Mouse (Mus musculus): ENCODE measurements around the gene Mslnl.
"Not testable (repeated sequence)": the region's sequence is repeated elsewhere in the genome, so short reads cannot be mapped to it uniquely, and the experiment has no call there.

Gene Mslnl

DNA sequence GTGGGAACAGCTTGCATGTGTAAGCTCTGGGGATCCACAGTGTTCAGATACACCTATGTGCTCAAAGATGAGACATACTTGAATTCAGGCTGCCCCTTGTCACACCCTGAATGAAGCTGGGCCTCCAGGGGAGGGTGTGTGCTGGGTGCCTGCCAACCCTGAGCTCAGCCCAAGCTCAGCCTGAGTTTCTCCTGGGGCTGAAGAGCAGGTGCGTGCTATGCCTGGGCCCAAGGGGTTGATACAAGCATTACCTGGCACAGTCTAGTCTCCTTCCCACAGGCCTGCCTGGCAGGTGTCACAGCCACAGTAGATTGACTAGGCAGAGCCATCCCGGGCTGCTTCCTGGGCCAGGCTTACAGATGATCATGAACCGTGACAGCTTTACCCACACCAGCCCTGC lies at the start of gene Mslnl:
Gene Mslnl, plus strand, starts transcription at position 298 of the 400 bp plus-strand sequence.
- no peak for DNase-seq (ENCODE audit: low read depth, low spot score)

DNA sequence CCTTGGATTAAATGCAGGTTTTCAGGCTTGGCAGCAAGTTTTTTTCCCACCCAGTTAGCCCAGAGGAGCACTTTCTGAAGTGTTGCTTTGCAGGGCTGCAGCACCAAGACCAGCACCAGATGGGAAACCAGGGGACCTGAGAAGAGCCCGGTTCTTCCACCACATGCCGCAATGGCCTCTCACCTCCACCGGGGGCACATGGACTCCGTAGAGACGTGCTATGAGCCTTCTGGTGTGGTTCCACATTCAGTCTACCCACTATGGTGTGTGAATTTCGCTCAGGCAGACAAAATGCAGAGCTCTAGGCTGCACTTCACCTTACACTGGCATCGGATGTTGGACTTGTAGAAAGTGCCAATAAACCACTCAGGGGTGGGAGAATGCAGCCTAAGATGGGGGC lies 49.5 kb upstream of the Mslnl start:
- peak; percentile 48 for DNase-seq (ENCODE audit: low read depth, low spot score)

DNA sequence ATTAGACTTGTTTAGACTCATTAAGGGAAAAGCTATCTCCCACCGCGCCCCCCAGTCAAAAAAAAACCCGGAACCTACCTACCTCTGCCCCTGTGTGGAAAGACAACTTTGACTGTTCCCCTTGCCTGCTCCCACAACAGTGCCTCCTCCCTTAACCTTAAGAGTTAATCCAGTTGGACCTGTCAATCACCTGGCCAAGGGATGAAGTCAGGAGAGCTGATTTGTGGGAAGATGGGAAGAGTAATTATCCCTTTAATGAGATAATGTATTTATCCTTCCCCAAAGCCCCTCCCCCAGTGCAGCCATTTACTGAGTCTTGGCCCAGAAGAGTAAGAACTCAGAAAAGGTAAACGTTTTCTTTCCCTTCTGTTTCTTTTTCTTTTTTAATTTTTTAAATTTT lies 46.9 kb upstream of the Mslnl start:
- no peak for DNase-seq (ENCODE audit: low read depth, low spot score)

DNA sequence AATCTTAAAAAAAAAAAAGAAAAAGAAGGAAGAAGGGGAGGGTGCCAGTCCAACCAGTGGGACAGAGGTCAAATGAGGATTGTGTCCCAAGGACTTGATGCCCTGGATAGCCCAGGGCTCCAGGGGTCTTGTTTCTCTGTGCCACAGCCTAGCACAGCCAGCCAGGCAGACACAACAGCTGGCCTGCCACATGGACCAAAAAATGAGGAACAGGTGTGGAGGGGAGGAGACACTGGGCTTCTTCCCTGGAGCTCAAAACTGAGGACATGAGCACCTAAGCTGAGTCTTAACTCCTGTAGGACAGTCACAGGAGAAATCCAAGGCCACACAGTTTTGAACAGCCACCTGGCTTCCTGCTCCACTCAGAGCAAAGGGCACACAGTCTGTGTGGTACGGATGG lies 39.6 kb upstream of the Mslnl start:
- no peak for DNase-seq (ENCODE audit: low read depth, low spot score)

DNA sequence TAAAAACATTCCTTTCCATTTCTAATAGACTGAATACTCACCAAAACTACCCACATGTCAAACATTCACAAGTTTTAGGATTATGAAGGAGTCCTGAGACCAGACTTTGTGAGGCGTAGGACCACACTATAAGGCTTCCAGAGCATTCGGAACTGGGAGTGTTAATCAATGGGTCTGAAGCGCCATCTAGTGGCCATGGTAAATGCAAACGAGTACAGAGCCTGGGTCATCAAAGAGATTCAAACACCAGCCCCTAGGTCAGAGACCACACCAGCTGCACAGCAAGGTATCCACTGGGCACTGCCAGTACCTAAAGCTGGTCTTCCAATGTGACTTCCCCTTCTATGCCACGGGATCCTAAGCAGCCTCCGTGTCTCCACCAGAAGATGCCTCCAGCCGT lies 37.4 kb upstream of the Mslnl start:
- DNase-seq (ENCODE audit: low read depth, low spot score): peak; percentile 88

DNA sequence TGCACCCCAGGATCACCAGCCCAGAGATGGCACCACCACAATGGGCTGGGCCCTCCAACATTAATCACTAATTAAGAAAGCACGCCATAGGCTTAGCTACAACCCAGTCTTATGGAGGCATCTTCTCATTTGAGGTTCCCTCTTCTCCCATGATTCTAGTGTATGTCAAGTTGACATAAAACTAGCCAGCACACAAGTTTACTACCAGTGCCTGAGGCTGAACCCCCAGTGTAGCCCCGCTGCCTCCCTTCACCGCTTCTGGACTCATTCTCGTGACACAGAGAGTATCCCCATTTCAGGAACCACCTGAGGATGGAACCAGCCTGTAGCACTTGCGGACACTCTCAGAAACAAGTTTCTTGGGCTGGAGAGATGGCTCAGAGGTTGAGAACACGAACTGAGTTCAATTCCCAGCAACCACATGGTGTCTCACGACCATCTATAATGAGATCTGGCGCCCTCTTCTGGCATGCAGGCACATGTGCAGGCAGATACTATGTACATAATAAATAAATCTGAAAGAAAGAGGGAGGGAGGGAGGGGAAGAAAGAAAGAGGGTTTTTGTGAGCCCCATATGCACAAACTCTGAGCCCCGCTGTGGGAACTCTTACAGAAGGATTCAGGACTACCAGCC lies 34.9 kb upstream of the Mslnl start:
- no peak for DNase-seq (ENCODE audit: low read depth, low spot score)

DNA sequence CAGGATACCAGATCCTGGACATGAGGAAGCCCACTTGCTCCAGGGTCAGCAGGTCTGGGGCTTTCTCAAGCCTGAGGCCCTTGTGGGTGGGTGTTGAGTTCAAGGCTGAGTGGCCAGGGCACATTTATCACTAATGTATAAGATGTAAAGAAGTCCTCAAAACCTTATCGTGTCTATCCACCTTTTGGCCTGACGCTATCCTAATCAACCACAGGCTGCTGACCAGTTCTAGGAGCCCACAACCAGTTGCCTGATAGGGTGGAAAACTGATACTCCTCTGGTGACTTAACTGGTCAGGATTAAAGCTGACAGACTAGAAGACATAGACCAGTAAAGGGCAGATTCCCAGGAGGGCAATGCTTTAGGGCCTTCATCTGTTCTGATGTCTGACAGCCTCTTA lies 25.8 kb upstream of the Mslnl start:
- DNase-seq (ENCODE audit: low read depth, low spot score): no peak

DNA sequence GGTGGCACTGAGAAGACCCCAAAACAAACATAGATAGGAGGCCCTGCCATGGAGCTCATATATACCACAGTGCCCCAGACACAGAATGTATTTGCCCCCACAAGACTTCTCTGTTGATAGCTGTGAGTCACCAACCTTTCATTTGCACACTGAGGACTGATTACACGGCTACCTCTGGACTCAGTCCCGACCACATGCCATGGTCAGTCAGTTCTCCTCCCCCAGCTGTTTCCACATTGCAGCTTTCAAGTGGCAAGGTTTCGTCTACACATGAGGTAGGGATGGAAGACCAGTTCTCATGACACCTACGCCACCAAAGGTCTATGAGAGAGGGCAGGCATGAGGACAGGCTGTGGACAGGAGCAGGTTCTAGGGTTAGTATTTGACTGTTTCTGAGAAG lies 24.7 kb upstream of the Mslnl start:
- DNase-seq (ENCODE audit: low read depth, low spot score): peak; percentile 59

DNA sequence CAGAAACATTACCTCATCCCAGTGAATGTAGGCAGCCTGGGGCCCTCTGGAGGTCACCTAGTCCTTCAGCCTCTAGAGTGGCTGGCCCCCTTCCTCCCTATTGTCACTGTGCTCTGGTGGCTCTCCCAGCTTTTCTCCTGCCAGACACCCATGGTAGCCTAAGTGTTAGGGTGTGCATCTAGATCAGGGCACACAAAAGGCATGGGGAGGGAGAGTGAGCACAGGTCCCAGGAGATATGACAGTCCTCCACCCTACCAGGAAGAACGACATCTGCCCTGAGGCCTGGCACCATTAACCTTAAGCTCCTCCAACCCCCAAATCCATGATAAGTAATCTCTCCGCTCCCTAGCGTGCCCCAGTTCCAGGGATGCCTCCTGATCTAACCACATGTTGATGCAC lies 20.2 kb upstream of the Mslnl start:
- DNase-seq (ENCODE audit: low read depth, low spot score): no peak

DNA sequence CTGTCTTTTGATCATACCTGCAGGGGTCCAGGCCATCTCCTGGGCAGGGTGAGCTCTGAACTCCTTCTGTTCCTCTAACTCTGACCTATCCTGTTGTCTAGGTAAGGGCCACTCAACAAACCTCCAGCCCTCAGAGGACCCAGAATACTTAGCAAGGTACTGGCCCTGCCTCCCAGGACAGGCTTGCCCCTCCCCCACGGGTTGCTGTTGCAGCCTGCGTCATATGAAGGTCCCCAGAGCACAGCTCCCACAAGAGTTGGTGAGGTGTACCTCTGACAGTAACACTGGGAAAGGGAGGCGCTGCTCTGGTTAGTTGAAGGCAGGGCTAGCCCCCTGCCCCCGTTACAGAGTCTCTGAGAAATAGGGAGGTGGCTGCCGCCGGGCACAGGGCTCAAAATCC lies 19.7 kb upstream of the Mslnl start:
- DNase-seq (ENCODE audit: low read depth, low spot score): no peak

DNA sequence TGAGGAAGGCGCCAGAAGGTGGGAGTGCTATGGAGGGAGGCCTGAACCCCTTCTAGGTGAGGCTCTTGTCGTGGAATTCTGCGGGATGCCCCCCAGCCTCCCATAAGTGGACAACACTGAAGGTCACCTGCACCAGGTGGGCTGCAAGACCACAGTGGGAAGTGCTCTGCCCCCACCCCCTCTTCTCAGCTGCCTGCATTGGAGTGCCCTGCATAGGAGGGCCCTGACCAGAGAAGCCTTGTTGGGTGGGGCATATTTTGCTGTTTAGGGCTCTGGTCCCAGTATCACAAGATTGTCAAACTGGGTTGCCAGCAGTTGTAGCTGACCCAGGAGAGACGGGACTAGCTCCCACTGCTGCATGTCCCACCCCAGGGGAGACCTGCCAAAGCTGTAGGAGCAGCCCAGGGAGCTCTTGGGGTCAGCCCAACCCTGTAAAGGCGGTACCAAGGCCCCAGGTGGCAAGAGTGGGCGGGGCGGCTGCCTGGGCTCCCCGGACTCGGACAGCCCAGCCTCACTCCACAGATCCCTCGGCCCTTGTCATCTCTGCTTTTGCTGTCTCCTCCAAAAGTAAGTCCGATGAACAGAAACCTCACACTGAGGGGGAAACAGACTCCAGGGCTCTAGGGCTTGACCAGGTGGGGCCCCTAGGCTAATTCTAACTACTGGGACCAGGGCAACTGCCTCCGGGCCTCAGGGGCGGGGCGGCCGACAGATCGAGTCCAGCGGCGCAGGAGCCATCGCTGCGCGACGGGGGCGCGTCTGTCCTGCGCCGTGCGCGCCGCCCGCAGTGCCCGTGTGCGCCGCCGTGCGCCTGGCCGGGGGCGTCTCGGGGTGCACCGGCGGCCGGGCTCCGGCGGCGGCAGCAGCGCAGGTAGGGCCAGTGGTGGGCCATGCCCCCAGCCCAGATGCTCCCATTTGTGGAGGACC lies 18.9 kb upstream of the Mslnl start, which contains the start of gene Gng13:
Gene Gng13, plus strand, starts transcription at position 461 of the 927 bp plus-strand sequence.
- no peak for DNase-seq (ENCODE audit: low read depth, low spot score)

DNA sequence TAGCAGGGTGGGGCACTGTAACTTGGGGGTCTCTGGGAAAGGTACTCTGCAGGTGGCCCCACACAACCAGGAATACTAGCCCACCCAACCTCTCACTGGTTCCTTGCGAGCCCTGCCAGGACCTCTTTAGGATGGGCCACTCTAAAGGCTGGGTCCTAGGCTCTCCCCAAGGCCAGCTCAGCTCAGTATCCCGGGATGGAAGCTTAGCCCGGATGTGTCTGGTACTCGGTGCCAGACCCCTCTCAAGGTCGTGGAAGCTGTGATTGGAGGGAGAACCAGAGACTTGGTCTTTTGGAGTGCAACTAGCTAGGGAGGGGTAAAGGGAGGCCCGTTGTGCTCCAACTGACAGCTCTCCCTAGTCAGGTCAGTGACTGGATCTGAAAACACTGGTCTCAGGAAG lies 18.2 kb upstream of the Mslnl start:
- no peak for DNase-seq (ENCODE audit: low read depth, low spot score)

DNA sequence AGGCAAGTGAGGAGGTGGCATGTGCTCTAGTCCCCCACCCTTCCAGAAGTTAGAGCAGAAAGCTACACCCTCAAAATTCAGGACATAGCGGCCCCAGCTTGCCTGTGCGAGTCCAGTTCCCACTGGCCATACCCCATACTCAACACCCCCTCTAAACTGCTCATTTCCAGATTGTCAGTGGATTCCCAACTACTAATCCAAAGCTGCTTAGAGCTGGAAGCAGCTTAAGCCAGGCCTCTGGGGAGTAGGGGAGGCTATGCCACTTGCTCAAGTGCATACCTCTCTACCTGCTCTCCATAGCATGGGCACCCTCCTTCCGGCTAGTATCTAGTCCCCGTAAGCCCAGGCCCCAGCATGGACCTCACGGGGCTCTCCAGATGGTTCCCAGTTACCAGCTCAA lies 14.4 kb upstream of the Mslnl start:
- DNase-seq (ENCODE audit: low read depth, low spot score): no peak

DNA sequence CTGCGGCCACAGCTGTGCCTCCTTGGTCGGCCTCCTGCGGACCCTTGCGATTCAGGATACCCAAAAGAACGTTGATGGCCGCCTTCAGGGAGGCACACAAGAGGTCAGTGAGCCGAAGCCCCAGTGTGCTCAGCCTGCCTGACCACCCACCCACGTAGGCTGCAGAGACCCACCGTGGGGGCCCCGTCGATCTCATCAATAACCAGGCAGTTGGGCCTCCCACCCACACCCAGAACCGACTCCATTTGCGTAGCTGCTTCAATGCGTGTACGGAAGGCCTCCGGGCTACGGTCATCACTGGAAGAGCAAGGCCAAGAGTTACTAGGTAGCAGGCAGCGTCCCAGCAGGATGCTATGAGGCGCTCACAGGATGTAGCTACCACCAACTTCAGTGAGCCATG lies 12.4 kb upstream of the Mslnl start:
- no peak for DNase-seq (ENCODE audit: low read depth, low spot score)

DNA sequence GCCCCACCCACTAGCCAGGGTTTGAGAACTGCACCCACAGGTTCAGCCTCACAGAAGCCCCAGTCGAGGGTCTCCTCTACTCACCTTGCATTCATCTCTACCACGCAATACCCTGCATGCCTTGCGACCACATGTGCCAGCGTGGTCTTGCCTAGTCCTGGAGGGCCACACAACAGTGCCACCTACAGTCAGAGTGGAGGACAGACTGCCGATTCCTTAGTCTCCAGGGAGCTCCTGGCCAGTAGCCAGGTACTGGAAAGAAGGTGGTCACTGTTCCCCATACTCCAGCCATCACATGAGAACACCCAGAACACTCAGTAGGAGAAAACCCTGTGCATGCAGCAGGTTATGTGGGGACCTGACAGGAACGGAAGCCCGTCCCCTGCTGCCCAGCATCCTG lies 11.9 kb upstream of the Mslnl start:
- DNase-seq (ENCODE audit: low read depth, low spot score): peak; percentile 48

DNA sequence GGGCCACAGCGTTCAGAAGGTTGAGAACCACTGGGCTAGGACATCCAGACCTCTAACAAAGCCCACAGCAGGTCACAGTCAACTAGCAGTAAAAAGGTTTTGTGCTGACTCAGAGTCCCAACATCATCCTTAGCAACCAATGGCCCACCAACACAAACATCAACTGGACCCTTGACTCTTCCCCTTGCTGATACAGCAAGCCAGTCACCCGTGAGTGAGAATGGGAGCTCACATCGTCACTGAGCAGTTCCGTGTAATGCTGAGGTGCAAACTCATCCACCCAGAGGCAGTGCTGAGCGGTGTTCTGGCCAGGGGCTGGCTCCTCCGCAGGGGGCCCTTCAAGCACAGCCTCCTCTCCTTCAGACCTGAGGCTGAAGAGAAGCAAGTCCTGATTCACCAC lies 10.6 kb upstream of the Mslnl start:
- DNase-seq (ENCODE audit: low read depth, low spot score): no peak

DNA sequence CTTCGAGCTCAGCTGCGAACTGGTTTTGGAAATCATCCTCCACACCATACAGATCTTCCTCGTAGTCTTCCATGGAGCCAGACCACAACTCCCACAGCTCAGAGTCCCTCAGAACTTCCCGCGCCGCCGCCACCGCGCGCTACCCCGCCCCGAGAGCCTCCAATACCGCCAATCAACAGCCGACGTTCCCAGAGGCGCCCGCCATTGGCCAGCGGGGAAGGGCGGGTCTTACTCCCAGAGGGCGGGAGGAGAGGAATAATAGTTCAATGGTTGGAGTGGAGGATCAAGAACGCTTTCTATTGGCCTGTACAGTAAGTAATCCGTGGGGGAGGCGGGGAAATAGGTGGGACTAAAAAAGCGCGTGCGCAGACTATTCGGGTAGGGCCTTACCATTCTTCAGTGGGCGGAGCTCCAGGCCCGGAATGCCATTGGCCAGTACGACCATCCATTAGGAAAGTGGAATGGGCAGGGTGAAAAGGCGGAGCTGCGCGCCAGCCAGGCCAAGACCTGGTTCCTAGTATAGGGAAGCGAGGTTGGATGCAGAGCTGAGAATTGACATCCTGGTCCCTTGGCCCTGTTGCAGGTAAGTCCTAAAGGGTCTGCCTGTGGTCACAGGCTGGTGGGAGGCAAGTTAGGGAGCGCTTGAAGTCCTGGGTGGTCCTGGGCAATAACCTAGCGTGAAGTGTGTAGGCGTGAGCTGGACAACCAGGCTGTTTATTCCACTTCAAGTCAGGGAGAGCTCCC lies 8.4 kb upstream of the Mslnl start, which contains the start of the genes Chtf18 and Rpusd1:
Gene Chtf18, minus strand, starts transcription at position 155 of the 744 bp plus-strand sequence.
Gene Rpusd1, plus strand, starts transcription at position 406 of the 744 bp plus-strand sequence.
- peak; percentile 100 for DNase-seq (ENCODE audit: low read depth, low spot score)

DNA sequence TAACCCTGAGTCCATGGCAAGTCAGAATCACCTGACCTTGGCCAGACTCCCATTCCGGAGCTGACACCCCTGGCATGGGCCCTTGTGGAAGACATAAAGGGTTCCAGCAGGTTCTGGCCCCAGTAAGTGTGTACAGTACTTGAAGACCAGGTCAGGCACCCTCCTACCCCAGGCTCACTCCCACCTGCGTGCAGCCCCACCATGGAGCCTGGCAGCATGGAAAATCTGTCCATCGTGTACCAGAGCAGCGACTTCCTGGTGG lies 7.9 kb upstream of the Mslnl start:
- DNase-seq (ENCODE audit: low read depth, low spot score): no peak

DNA sequence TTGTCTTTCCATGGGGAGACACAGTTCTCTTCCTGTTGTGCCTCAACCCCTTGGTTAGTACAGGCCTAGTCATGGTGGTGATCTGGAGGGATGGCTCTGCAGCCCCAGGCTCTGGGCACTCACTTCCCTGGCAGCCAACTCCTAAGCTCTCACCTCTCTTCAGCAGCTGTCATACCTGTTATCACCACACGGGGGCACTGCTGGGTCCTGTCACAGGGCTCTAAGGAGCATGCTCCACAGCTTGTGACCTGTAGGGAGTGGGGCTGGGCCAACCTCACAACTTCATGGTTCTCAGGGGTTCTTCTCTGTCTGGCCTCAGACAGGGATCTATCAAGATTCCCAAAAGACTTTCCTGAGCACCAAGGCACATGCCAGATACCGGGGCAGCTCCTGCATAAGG lies 3.8 kb upstream of the Mslnl start:
- peak; percentile 97 for DNase-seq (ENCODE audit: low read depth, low spot score)

DNA sequence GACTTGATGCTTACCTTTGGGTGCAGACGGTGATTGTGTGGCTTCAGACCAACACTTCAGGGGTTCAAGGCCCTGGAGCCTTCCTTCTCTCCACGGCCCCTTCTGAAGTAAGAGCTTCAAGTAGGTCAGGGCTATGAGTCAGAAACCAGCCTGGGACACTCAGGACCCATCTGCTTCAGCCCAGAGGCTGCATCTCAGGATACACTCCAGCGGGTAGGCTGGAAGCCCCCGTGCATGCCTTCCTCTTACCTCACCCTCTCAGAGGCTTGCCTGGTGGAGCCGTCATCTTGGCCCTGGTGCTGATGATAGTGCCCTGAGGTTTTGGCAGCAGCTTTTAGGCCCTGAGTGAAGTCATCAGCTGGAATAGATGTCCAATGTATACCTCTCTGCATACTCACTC lies 596 bp upstream of the Mslnl start:
- no peak for DNase-seq (ENCODE audit: low read depth, low spot score)

DNA sequence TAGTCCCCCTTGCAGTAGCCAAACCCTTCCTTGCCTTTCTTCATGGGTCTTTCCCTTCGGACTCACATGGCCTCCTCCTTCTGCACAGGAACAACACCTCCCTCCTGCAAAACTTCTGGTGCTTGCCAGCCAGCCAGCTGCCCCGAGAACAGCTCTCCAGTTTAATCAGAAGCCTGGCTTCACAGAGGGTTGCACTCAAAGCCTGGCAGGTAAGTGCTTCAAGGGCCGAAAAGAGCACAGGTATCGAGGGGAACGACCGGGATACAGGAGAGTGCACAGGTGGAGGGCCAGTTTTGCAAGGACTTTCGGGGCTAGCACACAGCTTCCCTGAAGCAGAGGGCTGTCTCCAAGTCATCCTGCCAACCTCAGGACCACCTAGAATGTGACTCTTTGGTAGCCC lies 3.0 kb downstream of the Mslnl start:
- no peak for DNase-seq (ENCODE audit: low read depth, low spot score)

DNA sequence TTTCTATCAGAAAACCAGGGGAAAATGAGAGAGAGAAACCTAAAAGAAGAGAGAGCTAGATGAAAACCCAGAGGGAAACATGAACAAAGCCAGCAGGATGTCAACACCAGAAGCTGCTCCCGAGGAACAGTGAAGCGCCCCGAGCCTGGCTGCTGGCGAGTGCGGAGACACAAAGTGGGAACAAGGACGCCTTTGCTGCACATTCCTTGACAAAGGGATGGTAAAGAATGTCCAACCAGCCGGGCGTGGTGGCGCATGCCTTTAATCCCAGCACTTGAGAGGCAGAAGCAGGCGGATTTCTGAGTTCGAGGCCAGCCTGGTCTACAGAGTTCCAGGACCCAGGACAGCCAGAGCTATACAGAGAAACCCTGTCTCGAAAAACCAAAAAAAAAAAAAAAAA lies 5.6 kb downstream of the Mslnl start:
- DNase-seq (ENCODE audit: low read depth, low spot score): not testable (repeated sequence)

DNA sequence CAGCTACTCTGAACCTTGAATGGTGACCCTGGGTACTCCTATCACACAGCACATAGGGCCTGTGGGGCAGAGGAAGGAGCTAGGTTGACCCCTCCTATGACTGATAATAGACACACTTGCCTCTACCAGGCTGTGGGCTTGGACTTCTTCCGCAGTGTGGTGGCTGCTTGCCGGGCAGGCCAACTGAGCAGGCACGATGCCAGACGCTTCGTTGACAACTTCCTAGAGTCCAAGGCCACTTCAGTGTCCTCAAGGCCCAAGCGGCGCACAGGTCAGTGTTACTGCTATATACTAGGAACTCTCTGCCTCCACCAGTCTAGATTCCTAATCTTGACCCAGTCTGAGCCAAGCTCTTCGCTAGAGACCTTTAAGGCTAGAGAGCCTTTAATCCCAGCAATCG lies 8.0 kb downstream of the Mslnl start:
- no peak for DNase-seq (ENCODE audit: low read depth, low spot score)
